Mouse (Mus musculus): ENCODE results near the gene Bhlhe41.

Bhlhe41 gene

DNA sequence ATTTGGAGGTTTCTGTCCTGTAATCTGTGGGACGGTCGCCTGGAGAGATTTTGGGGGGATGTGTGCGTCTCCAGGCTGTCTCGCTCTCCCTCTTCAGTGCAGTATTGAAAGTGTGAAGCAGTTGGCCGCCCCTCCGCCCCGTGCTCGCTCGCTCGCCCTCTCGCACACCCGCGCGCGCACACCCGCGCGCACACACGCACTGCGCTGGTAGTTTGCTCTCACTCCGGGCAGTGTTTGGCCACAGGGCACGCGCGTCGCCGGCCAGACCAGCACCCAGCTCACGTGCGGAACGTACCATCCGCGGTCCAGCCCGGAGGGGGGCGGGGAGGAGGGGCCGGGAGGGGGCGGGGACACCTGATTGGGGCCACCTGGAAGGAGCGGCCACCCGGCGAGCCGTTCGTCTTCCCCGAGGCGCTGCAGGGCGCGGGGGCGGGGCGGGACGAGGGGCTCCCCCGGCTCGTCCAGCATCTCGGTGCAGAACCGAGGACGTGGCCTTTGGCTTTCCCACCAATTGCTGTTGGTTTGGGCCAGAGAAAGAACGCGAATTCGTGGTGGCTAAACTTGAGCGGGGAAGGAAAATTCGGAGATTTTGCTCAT, at the start of gene Bhlhe41:
Gene Bhlhe41, minus strand, starts transcription at position 270 of the 597 bp plus-strand sequence.
- no peak for DNase-seq (ENCODE audit: low read depth in 1 of 2, low spot score in 2 of 2)

DNA sequence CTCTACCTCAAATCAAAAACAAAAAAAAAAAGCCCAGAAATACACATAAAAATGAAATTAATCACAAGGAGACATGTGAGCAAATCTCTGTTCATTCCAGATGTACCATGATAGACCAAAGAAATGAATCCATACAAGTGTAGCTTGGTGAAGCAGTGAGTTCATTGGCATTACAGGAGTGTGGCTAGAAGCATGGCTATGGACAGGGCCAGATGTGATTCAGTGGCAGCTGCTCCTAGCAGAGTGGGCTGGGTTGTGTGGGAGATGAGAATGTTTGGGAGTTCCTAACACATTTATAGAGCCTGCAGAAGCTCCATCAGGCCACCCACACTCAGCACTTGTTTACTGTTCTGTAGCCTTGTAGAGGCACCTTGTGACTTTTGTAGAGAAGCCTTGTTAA, 46.9 kb upstream of the Bhlhe41 start:
- DNase-seq (ENCODE audit: low read depth in 1 of 2, low spot score in 2 of 2), result no peak

DNA sequence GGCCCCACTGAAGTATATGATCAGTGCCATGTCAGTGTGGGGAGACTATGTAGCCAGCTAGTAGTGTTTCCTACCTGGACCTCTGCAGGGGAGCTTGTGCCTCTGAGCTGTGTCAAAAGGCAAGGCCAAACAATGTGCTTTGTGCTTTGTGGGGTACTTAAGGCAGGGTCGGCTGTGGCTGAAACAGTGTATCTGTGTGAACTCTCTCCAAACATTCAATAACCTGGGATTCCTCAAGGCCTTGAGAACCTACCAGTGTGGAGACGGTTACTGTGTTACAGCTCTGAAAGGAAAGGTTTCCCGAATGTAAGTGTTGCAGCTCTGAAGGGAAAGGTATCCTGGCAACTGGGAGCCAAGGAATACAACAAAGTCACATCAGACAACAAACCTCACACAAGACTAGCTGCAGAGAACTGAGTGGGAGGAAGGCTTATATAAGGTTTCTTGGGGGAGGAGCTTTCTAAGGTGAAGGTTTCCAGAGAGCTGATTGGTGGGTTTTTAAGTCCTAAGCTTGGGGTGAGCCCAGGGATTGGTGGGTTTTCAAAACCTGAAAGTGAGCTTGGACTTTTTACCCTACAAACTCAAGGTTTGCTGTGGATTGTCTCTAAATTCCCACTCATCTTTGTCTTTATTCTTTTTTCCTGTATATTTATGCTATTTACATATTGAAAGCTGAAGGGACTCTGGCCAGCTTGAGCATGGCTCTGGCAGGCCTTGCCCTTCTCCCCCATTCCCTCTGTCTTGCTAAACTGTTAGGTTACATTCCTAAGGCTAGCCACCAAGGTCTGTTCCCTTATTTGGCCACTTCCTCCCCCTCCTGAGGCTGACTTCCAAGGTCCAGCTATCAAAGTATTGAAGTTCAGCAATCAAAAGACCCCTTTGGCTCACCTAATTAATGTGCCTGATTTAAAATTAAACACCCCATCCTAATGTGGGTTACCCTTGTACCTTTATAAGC, 45.4 kb upstream of the Bhlhe41 start:
- no peak for DNase-seq (ENCODE audit: low read depth in 1 of 2, low spot score in 2 of 2)

- DNase-seq (ENCODE audit: low read depth in 1 of 2, low spot score in 2 of 2), result no peak
Observed at GRCm38 (mm10) chr6:145909943-145910342, 44.6 kb upstream of the Bhlhe41 start.

DNA sequence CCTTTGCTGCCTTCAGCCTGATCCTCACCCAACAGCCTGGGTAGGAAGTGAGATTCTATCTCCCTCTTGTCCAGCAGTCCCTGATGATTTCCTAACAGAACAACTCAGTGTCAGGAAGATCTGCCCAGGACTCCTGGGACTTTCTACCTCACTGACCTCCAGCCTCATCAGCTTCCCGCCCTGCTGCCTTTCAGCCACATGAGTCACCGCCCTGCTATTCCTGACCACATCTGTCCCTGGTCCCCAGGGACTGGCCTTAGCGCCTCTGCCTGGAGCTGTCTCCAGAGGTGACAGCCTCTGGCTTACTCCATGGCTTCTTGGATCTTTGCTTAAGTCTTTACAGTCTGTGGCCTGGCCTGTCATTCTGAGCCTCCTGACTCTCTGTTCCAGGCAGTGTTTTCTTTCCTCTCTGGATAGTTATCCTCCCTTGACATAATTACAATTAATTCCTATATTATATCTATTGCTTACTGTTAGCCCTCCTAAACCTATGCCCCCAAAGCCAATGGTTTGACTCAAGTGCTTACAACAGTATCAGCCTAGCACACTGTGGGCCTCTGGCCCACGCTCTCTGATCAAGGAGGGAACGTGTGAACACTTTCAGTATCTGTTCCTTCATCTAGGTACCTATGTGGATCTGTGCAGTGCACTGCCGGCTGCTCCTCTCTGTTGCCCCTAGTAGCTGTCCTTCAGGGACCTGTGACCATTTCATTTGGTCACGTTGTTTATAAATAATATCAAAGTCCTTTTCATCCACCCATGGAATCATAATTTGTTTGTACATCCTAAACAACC, 40.9 kb upstream of the Bhlhe41 start:
- no peak for DNase-seq (ENCODE audit: low read depth in 1 of 2, low spot score in 2 of 2)

DNA sequence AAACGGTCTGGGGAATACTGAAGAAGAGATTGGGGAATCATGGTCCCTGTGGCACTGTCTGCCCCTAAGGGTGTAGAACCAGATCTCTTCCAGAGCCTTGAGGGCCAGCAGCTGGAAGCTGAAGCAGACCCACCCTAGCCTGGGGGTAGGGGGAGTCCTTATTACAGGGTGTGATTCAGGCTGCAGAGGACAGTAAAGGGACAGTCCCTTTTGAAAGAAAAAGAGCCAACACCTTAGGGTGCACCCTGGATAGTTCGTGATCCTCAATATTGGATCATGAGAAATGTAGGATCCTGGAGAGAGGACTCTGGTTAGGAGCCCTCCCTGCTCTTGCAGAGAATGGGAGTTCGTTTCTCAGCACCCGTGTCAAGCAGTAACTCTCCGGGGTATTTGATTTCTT, 39.3 kb upstream of the Bhlhe41 start:
- no peak for DNase-seq (ENCODE audit: low read depth in 1 of 2, low spot score in 2 of 2)

- DNase-seq (ENCODE audit: low read depth in 1 of 2, low spot score in 2 of 2), result no peak
Observed at GRCm38 (mm10) chr6:145904169-145904568, 38.8 kb upstream of the Bhlhe41 start.

- no peak for DNase-seq (ENCODE audit: low read depth in 1 of 2, low spot score in 2 of 2)
Observed at GRCm38 (mm10) chr6:145894669-145895342, 29.4 kb upstream of the Bhlhe41 start.

DNA sequence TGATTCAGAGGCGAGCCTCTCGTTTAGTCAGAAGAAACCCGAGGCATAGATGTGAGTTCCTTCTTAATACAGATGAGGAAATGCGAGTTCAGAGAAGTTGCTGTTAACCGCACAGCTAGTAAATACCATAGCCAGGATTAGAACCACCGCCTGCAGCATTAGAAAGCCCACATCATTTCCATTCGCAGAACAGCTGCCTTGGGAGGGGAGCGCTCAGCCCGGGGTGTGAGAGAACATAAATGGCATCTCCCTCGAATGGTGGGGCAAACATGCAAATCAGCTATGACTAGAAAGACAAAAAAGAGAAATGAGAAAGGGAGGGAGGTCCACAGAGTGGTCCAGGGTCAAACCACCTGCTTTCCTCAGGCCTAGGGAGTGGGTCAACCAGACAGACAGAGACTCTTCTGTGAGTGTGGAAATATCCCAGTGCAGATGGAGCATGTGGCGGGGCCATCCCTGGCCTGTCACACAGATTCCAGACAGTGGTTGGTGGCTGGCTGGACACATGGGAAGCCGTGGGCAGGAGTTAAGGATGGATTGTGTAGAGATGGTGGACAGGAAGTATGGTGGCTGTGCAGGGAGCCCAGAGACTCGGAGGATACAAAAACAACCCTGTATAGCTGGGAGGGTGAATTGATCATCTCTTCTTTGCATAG, 28.1 kb upstream of the Bhlhe41 start:
- DNase-seq (ENCODE audit: low read depth in 1 of 2, low spot score in 2 of 2), result no peak

DNA sequence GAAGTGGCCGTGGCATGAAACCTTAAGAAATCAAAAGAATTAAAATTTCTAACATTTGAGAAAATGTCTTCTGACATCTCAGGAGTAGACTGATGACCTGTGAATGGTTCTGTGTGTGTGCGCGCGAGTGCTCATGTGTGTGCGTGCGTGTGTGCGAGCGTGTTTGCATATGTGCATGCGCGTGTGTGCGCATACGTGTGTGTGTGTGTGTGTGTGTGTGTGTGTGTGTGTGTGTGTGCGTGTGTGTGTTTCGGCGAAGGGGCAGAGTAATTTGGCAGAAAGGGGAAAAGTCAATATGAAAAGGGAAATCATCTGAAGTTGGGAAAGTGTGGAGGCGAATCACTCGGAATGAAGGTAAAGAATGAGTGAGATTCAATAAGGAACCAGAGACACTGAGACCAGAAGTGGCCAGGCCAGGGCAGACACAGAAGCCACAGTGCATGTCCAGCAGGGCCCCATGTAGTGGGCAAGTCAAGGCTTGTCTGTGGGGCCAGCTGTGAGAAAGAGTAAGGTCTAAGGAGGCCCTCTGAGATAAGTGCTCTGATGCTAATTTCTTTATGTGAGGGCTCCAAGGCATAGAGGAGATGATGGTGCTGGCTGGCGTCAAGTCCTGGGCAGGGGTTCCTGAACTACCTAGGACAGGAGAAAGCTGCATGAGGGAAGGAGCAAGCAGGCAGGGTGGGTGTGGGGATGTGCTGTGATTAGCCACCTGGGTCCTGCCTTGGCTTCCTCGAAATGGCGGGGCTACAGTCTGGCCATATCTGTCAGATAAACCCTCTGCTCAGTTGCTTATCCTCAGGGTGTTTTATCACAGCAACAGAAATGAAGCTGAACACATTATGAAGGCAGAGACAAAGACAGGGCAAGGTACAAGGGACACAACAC, 27.3 kb upstream of the Bhlhe41 start:
- DNase-seq (ENCODE audit: low read depth in 1 of 2, low spot score in 2 of 2), result no peak

DNA sequence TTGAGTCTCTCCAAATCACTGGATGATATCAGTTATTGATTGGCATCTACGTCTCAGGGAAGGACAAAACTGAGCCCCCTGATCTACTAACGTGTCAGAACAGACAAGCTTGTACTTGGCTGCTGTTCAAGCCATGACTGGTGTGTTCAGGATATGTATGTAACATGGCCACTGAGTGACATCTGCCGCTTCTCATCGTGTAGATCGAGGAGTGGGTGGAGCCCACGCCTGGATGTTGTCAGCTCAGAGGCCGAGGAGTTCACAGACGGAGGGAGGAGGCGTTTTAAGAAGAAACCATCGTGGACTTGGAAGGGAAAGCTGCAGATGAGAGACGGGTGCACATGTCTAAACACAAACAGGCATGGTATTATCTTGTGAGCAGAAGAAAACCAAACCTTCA, 26.6 kb upstream of the Bhlhe41 start:
- DNase-seq (ENCODE audit: low read depth in 1 of 2, low spot score in 2 of 2), result no peak

GRCm38 (mm10) chr6:145887719-145888118, 22.4 kb upstream of the Bhlhe41 start:
- no peak for DNase-seq (ENCODE audit: low read depth in 1 of 2, low spot score in 2 of 2)

GRCm38 (mm10) chr6:145886277-145886676, 20.9 kb upstream of the Bhlhe41 start:
- no peak for DNase-seq (ENCODE audit: low read depth in 1 of 2, low spot score in 2 of 2)

- DNase-seq (ENCODE audit: low read depth in 1 of 2, low spot score in 2 of 2), result no peak
Observed at GRCm38 (mm10) chr6:145885069-145885468, 19.7 kb upstream of the Bhlhe41 start.

DNA sequence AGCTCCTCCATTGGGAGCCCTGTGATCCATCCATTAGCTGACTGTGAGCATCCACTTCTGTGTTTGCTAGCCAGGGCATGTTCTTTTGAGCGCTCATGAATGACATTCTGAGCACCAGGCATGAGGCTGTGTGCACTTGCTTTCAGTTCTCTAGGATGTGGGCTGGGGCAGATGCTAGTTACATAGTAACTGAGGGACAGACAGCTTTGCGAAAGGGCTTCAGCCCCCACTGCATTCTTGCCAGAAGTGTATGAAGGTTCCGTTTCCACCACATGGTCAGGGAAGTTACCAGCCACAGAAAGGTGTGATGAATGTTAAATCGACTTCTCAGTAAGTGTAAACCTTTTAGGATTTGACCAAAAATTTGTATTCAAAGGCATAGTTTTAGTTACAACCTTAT, 18.3 kb upstream of the Bhlhe41 start:
- no peak for DNase-seq (ENCODE audit: low read depth in 1 of 2, low spot score in 2 of 2)

DNA sequence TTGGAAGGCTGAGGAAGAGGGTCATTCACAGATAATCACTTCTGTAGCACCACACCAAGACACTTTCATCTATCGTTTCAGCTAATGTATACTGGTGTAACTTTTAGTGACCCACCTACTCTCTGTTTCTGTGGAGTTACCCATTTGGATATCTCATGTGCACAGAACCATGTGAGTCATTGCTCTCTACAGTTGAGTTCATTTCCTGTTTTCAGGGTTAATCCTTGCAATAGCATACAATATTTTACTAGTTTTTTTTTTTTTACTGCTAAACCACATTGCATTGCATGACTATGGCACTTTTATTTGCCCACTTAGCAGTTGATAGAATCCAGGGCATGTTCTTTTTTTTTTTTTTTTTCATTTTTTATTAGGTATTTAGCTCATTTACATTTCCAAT, 17.7 kb upstream of the Bhlhe41 start:
- no peak for DNase-seq (ENCODE audit: low read depth in 1 of 2, low spot score in 2 of 2)

DNA sequence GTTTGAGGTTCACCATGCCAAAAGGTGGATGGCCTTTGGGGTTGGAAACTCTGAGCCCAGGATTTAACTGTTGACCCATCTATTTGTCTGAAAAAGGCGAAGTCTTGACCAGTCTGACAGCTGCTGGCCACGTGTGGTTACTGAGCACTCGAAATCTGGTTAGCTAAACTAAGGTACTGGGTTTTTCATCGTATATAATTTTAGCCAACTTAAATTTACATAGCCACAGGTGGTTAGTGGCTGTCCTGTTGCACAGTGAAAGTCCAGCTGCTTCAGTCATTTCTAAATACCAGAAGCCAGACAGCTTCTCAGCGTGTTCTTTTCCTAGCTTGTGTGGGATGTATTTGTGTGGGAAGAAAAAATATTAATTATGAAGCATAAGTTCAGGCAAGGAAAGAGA, 15.3 kb upstream of the Bhlhe41 start:
- no peak for DNase-seq (ENCODE audit: low read depth in 1 of 2, low spot score in 2 of 2)

DNA sequence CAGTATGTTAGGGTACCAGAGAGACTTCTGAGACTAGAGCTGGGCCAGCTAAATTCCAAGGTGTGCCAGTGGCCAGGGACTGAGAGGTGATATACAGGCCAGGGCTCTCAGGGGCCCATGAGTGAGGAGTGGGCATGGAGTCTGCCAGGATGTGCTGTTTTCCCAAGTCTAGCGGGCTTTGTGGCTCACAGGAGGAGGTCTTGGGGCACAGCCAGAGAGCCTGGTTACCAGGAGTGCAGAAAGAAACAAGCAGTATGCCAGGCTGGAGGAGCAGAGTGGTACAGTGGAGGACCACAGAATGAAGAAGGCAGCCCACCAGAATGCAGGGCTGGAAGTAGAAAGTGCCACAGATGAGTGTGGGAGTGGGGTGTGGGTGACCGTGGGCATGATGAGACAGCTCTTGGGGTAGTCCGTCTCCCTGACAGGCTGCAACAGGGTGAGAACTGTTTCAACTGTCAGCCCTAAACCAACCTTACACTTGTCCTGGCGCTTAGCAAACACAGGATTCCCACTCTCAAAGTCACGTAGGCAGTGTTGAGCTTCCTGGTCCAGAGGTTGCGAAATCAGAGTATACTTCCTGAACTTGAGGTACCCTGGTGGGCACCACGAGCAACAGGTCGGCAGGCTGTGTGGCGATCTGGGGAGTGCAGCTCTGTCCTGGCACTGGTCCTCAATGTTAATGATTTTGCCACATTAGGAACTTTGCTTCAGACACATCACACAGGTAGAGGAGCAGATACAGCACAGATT, 11.8 kb upstream of the Bhlhe41 start:
- no peak for DNase-seq (ENCODE audit: low read depth in 1 of 2, low spot score in 2 of 2)

GRCm38 (mm10) chr6:145873354-145873753, 8.0 kb upstream of the Bhlhe41 start:
- no peak for DNase-seq (ENCODE audit: low read depth in 1 of 2, low spot score in 2 of 2)
